Mouse (Mus musculus) liver, embryonic 11.5 days (tissue): ENCODE results near the gene Pip4k2c. TPM values are rescaled to one million over a fixed set of nuclear protein-coding genes. Genes with fewer than 3 reads are reported as not detected.

Experiments used
- ATAC-seq: fragments of 200-750 bp; cut with Nextera tagmentation; replicated peaks from 2 replicates; pipeline ENCODE4 v1.8.0; 2017; ENCODE audit warnings: moderate number of reproducible peaks, mild to moderate bottlenecking, moderate TSS enrichment, moderate library complexity; ENCODE audit not compliant: low FRiP score
- DNase-seq: peaks from one replicate; pipeline ENCODE4 v3.0.0-alpha.2; 2017; ENCODE audit warnings: low spot score
- H3K27ac ChIP-seq: fragments of 300-500 bp; sonication (generic); 2 replicates; pipeline ENCODE4 v1.5.1; 2014; ENCODE audit warnings: mild to moderate bottlenecking, low read depth, low read length, control low read depth
- H3K27me3 ChIP-seq: fragments of 300-500 bp; sonication (generic); replicated peaks from 2 replicates; pipeline ENCODE4 v1.6.1; 2014; ENCODE audit warnings: low read length, mixed read lengths; ENCODE audit not compliant: control insufficient read depth, insufficient read depth
- H3K36me3 ChIP-seq: fragments of 300-500 bp; sonication (generic); 2 replicates; pipeline ENCODE4 v1.6.1; 2014; ENCODE audit warnings: mild to moderate bottlenecking, low read length, moderate library complexity, mixed read lengths; ENCODE audit not compliant: control insufficient read depth, insufficient read depth
- H3K4me1 ChIP-seq: fragments of 300-500 bp; sonication (generic); replicated peaks from 2 replicates; pipeline ENCODE4 v1.6.1; 2014; ENCODE audit warnings: low read length, mixed read lengths; ENCODE audit not compliant: control insufficient read depth, insufficient read depth
- H3K4me2 ChIP-seq: fragments of 300-500 bp; sonication (generic); 2 replicates; pipeline ENCODE4 v1.6.1; 2014; ENCODE audit warnings: mild to moderate bottlenecking, control low read depth, moderate library complexity
- H3K4me3 ChIP-seq: fragments of 300-500 bp; sonication (generic); 2 replicates; pipeline ENCODE4 v1.5.1; 2014; ENCODE audit warnings: low read depth, low read length, control low read depth
- H3K9ac ChIP-seq: fragments of 300-500 bp; sonication (generic); 2 replicates; pipeline ENCODE4 v1.6.1; 2014; ENCODE audit warnings: low read depth, low read length, control low read depth
- H3K9me3 ChIP-seq: fragments of 300-500 bp; sonication (generic); 2 replicates; pipeline ENCODE4 v1.6.1; 2016; ENCODE audit warnings: low read length, inconsistent platforms, mixed read lengths; ENCODE audit not compliant: control insufficient read depth
- WGBS: fragments of 180-500 bp; shearing (Covaris S2); extraction: QIAGEN DNeasy Blood & Tissue Kit; methylation state at CpG from one replicate; pipeline ENCODE4 v1.1.7; 2014; 5-methylcytosine and 5-hydroxymethylcytosine counted together
- polyA plus RNA-seq: library from polyadenylated mRNA; unstranded; fragments of >200 nt; fragmentation: Nextera tagmentation; extraction: Ambion mirVana; gene quantifications from 2 replicates; pipeline ENCODE4 v1.2.1, GENCODE M21; 2014

Gene Pip4k2c
- polyA plus RNA-seq, 1 experiment from 2014 or later: 43.4 TPM

DNA sequence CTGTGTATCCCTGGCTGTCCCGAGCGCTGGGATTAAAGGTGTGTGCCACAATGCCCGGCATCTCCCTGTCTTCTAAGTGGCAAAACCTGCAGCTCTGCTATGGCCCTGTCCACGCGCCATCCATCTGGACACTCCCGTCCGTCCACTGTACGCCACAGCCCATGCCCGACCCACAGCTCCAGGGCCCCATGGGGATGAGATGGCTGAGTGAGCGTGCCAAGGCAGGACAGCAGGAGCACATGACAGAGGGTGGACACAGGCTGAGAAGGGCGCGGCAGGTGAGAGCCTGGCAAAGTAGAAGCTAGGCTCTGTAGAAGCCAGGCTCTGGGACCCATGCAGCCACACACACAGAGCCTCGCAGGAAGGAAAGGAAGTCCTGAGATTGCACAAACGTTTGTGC is 20.4 kb upstream of the Pip4k2c start:
- Histone ChIP-seq H3K4me2 (no peak overlapping the region), H3K36me3 (no peaks in the 10 kb centered on the region), H3K27me3 (peaks cover 7% of the 10 kb centered on the region; the same call in 1 of the 2 replicates), H3K9ac (no peak overlapping the region), H3K27ac (no peak overlapping the region), H3K9me3 (no peaks in the 10 kb centered on the region), H3K4me1 (peaks cover 9% of the 10 kb centered on the region), H3K4me3 (no peak overlapping the region)
- WGBS: 77% methylated on average over 14 of the region's 14 CpGs
- ATAC-seq (no peak), DNase-seq (no peak)

DNA sequence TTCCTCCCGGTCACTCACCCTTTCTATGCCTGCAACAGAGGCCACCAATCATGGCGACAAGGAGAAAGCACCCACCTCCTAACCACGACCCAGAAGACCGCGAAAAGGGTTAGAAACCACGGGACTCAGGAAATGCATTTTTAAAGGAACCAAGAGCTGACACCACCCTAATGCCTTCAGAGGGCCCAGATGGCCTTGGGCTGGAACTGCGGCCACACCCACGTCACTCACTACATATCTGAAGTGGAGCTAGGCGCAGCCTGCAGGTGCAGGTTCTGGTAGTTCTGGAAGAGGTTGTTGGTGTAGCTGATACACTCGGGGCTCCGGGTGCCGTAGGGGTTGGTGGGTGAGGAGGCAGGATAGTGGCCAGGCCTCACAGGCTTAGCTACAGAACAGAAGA is 19.3 kb upstream of the Pip4k2c start:
- WGBS: 53% methylated on average over 12 of the region's 12 CpGs
- H3K27me3 ChIP-seq: peaks cover 2% of the 10 kb centered on the region; the same call in 1 of the 2 replicates
- no peak overlapping the region for H3K27ac ChIP-seq
- H3K9ac ChIP-seq: no peak overlapping the region
- no peak overlapping the region for H3K4me2 ChIP-seq
- H3K9me3 ChIP-seq: no peaks in the 10 kb centered on the region
- no peak for DNase-seq
- H3K4me3 ChIP-seq: no peak overlapping the region
- no peak for ATAC-seq
- H3K36me3 ChIP-seq: no peaks in the 10 kb centered on the region
- peaks cover 11% of the 10 kb centered on the region for H3K4me1 ChIP-seq

DNA sequence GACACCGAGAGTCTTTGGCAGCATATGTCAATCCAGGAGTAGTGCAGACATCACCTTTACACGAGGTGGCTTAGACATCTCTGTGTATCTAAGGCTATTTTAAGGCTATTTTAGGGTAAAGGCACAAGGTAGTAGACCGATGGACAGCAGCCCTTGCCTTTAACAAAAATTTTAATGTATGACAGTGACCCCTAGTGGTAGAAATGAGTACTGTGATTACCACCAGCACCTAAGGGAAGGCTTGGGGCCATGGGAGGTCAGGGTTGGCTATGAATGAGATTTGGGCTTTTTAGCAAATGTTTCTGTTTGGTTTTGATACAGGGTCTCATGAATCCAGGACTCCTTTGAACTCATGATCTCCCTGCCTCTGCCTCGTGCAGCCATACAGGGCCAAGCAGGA is 17.5 kb upstream of the Pip4k2c start:
- WGBS: 24% methylated on average over 4 of the region's 4 CpGs
- peak; percentile 63 for ATAC-seq

DNA sequence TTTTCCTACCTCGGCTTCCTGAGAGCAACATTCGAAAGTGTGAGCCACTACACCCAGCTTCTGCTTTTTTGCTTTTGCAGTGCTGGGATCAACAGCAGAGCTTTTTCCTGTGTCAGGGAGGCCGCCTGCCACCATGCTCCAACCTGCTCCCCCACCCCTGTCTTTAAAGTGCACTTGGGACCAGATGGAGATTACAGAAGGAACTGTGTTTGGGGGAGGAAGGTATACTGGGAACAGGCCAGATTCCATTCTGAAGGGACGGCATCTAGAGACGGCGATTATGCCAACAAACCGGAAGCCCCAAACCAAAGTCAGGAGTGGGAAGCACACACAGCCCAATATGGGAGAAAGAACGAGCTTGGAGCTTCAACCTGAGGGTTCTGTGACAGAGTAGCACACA is 15.8 kb upstream of the Pip4k2c start:
- WGBS: 67% methylated on average over 8 of the region's 8 CpGs
- Histone ChIP-seq H3K27ac (no peak overlapping the region), H3K4me1 (peaks cover 12% of the 10 kb centered on the region), H3K9me3 (no peaks in the 10 kb centered on the region), H3K4me2 (no peak overlapping the region), H3K27me3 (no peaks in the 10 kb centered on the region; the same call in 1 of the 2 replicates), H3K4me3 (no peak overlapping the region), H3K36me3 (no peaks in the 10 kb centered on the region), H3K9ac (no peak overlapping the region)
- ATAC-seq (no peak), DNase-seq (no peak)

More for the DNA sequence above, 17.5 kb upstream of the Pip4k2c start:
- Histone ChIP-seq H3K27me3 (no peaks in the 10 kb centered on the region; the same call in 1 of the 2 replicates), H3K4me3 (no peak overlapping the region), H3K9me3 (no peaks in the 10 kb centered on the region), H3K4me2 (no peak overlapping the region), H3K27ac (no peak overlapping the region), H3K4me1 (peaks cover 12% of the 10 kb centered on the region), H3K9ac (no peak overlapping the region), H3K36me3 (no peaks in the 10 kb centered on the region)
- DNase-seq: no peak

DNA sequence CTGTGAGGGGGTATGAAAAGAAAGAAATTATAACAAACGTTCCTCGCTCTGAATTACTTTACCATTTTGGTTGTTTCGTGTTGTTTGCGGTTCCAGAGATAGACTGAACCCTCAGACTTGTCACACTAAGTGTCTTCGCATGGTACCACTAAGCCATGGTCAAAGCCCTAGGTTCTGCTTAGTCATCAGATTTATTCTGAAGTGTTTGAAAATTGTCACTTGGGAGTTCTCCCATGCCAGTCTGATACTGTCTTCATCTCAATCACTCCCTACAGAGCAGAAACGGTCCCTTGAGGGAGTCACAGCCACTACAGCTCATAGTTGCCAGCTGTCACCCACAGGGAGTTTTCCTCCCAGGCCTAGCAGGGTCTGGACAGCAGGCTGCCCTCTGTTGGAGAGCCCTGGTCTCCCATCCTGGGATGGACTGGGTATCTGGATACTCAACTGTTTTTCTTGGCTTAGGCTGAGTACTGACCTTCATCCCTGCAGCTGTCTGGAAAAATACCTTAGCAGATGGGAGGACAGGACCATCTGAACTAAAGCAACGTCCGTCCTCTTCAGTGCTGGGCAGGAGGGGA is 15.0 kb upstream of the Pip4k2c start:
- Histone ChIP-seq H3K36me3 (no peaks in the 10 kb centered on the region), H3K4me3 (no peak overlapping the region), H3K9me3 (no peaks in the 10 kb centered on the region), H3K4me2 (no peak overlapping the region), H3K4me1 (peaks cover 12% of the 10 kb centered on the region), H3K9ac (no peak overlapping the region), H3K27ac (no peak overlapping the region), H3K27me3 (no peaks in the 10 kb centered on the region; the same call in 1 of the 2 replicates)
- DNase-seq (no peak), ATAC-seq (no peak)
- WGBS: 68% methylated on average over 8 of the region's 8 CpGs

DNA sequence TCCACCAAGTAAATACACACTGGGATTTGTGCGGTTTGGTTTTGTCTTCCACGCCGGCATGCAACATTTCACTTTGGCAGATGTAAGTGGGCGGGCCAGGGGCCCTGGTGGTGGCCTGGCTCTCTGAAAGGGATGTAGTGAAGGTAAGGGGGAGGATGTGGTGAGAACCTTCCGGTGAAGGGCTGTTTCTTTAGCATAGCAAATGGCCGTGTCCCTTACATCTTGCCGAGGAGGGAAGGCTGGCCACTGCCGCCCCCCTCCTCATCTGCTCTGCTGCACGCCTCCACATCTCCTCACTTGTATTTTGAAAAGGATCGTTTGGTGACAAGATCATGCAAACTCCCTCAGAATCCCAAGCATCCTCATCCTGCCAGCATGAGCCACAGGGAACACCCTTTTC is 14.3 kb upstream of the Pip4k2c start:
- no peak for DNase-seq
- 40% methylated on average over 10 of the region's 10 CpGs for WGBS
- Histone ChIP-seq H3K27me3 (no peaks in the 10 kb centered on the region; the same call in 1 of the 2 replicates), H3K27ac (no peak overlapping the region), H3K4me1 (peaks cover 10% of the 10 kb centered on the region), H3K4me2 (no peak overlapping the region), H3K4me3 (no peak overlapping the region), H3K9me3 (no peaks in the 10 kb centered on the region), H3K9ac (no peak overlapping the region), H3K36me3 (no peaks in the 10 kb centered on the region)
- no peak for ATAC-seq

DNA sequence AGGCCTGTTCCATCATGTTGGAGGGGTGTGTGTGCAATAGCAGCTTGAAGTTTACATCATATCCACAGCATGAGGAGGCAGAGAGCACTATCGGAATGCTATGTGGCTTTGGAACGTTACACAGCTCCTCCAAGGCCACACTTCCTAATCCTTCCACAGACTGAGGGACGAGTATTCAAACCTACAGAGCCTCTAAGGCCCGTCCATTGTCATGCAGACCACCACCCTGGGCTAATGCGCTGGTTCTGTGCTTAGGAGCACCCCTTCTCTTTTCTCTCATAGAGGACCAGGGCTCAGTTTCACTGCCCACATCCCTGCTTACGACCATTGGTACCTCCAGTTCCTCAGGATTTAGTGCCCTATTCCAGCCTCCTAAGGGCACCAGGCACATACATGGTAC is 13.8 kb upstream of the Pip4k2c start:
- H3K9ac ChIP-seq: no peak overlapping the region
- H3K27me3 ChIP-seq: no peaks in the 10 kb centered on the region; the same call in 1 of the 2 replicates
- ATAC-seq (no peak), DNase-seq (no peak)
- WGBS: 61% methylated on average over 6 of the region's 6 CpGs
- H3K9me3 ChIP-seq: no peaks in the 10 kb centered on the region
- H3K36me3 ChIP-seq: no peaks in the 10 kb centered on the region
- no peak overlapping the region for H3K4me2 ChIP-seq
- H3K4me1 ChIP-seq: peaks cover 9% of the 10 kb centered on the region
- H3K4me3 ChIP-seq: no peak overlapping the region
- no peak overlapping the region for H3K27ac ChIP-seq

DNA sequence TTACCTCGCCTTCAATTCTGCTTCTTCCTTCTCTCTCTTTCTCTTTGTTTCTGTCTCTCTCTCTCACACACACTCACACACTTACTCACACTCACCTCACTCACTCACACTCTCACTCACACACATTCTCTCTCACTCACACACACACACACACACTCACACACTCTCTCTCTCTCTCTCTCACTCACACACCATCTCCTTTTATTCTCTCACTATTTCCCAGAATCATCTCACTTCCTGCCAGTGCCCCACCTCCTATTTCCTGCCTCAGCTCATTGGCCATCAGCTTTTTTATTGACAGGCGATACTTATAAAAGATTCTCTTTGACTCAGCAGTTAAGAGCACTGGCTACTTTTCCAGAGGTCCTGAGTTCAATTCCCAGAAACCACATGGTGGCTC is 7.0 kb upstream of the Pip4k2c start:
- Histone ChIP-seq H3K27me3 (no peaks in the 10 kb centered on the region), H3K27ac (no peak overlapping the region), H3K4me1 (peaks cover 7% of the 10 kb centered on the region), H3K9me3 (no peaks in the 10 kb centered on the region), H3K4me2 (no peak overlapping the region), H3K9ac (no peak overlapping the region), H3K4me3 (no peak overlapping the region), H3K36me3 (no peaks in the 10 kb centered on the region)
- WGBS: 83% methylated on average over 2 of the region's 2 CpGs
- no peak for ATAC-seq
- DNase-seq: no peak

DNA sequence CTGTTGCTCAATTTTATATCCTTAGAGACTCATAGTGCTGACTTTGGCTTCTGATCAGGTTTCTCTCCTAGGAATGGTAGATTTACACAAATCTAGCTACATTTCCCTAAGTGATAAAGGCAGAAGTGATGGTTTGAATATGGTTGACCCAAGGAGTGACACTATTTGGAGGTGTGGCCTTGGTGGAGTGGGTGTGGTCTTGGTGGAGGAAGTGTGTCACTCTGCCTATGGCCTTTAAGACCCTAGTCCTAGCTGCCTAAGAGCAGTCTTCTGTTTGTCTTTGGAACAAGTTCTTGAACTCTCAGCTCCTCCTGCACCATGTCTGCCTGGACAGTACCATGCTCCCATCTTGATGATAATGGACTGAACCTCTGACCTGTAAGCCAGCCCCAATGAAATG is 5.8 kb upstream of the Pip4k2c start:
- Histone ChIP-seq H3K9ac (no peak overlapping the region), H3K36me3 (no peaks in the 10 kb centered on the region), H3K9me3 (no peaks in the 10 kb centered on the region), H3K27me3 (no peaks in the 10 kb centered on the region), H3K4me1 (peaks cover 7% of the 10 kb centered on the region), H3K4me2 (no peak overlapping the region), H3K27ac (no peak overlapping the region), H3K4me3 (no peak overlapping the region)
- ATAC-seq (no peak), DNase-seq (no peak)
